Mouse (Mus musculus) neural tube, embryonic 10.5 days (tissue): ENCODE measurements around the gene Cd3g.

ENCODE experiments used
- DNase-seq: peaks from one replicate; pipeline ENCODE4 v3.0.0-alpha.2; 2017; ENCODE audit warnings: low spot score; ENCODE audit errors: extremely low spot score

Gene Cd3g

DNA sequence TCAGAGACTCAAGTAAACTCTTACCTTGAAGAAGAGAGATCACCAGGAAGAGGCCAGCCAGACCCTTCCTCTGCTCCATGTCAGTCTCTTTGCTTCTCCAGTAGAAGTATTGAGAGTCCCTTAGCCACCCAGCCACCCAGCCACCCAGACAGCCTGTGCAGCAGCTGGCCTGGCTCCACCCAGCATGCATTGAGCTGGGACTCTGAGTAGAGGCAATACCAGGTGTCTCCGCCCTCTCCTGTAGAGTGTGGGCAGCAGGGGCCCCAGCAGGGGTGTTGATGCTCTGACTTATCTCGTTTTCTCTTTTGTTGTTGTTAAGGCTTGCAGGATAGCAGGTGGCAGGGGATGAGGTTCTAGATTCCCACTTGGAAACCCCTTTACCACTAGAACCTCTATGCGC lies at the start of gene Cd3g:
Gene Cd3g, minus strand, starts transcription at position 190 of the 400 bp plus-strand sequence.
- no peak for DNase-seq

DNA sequence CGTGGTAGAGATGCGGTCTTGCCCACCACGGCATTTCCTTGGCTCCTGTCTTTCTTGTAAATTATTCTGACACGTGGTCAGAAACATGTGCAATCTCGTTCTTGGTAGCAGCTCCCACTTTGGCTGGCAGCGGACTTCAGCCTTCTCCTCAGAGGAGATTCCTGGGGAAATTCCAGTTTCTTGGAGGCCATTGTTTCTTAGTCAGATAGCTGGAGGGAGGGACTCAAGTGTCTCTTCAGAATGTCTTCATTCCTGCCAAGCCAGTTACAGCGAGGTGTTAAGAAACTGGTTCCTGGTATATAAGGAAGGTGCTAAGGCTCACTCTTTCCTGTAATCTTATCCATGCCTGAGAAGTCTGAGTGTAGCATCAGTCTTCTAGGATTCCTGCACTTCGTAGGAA lies 47.1 kb upstream of the Cd3g start:
- DNase-seq: no peak

DNA sequence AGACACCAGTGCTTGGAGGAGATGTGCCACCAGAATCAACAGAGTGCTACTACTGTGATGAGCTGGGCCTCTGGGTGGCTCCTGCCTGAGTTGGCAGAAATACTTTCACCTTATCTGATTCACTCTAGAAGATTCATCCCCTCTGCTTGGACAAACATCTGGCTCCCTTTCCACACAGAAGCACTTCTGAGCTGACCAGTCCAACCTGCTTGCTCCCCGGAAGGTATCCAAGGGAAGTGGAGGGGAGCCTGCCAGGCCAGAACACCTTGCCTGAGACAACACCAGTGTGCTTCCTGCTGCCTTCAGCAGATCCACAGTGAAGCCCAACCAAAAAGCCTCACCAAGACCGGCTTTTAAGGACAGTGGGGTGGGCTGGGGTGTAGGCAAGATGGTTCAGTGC lies 44.0 kb upstream of the Cd3g start:
- no peak for DNase-seq

DNA sequence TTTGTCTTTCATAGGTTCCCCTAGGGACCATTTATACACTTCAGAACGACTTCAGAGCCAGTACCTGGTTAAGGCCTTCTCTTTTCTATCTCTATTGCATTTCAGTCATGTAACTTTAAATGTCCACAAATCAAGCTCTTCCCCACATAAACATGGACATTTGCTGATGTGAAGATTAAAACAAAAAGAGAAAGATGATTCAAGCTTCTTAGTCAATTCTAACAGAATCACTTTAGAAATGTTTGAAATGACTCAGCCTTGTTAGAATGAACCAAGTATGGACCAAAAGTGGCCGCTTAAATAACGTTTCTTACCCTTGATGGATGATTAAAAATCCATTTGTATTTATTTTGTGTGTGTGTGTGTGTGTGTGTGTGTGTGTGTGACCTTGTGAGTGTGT lies 43.4 kb upstream of the Cd3g start:
- no peak for DNase-seq

DNA sequence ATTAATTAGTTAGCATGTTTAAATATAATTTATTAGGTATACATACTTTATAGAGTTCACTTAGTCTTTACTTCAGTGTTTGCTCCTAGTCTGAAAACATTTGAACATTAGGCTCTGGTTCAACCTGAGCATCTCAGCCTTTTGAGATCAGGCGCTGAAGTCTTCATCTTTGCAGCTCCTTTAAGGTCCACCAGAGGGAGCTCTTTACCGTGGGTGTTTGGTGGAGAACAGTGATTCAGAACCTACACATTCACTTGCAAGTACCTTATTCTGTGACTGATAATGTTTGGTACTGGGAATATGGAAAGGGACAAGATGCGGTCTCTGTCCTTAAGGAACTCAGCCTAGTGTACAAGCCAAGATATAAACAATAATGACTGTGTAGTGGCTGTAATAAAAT lies 42.6 kb upstream of the Cd3g start:
- DNase-seq: peak; percentile 57

DNA sequence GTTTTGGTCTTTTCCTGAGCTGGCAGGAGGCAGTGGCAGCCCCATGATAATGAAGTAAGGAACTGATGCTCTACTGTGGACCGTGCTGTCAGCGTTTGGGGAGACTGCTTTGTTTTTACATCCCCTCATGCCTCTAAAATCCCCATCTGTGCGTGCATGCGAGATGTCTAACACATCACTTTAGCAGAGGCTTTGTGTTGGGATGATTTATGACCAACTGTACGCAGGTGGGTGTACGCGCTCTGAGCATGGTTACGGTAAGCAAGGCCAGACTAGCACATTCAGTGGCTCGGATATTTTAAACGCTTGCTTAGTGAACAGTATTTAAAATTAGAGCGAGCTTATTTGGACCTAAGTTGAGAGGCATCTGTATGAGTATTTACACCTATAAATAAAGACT lies 37.8 kb upstream of the Cd3g start:
- DNase-seq: no peak

DNA sequence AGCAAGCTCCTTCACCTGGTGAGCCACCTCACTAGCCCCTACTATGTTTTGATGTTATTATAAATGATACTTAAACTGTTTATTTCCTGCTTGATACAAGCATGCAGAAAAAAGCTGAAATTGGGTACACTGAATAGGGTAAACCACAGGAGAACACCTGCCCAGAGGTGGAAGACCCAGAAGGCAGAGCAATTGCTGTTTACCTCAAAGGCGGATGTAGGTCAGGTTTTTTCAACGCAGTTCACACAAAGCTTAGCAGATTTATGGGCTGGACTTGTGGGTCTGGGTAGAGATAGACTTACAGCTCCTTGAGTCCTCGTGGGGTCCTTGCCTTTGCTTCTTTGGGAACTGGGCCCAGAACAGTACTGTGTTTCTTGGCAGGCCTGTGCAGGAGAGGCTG lies 35.6 kb upstream of the Cd3g start:
- no peak for DNase-seq

DNA sequence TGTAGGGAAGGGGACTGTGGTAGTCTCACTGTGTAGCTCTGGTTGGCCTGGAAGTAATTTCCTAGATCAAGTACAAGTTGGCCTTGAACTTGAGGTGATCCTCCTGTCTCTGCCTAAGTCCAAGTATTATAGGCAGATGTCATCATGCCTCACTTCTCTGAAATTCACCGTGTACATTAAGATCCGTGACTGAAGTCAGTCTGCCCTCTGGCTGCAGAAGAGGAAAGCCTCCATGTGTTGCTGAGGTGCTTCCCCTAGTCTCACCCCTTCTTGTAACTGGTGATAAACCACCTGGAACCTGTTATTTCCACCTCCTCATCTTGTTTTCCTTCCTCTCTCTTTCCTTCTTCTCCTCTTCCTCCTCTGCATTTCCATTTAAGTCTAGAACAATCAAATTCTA lies 34.6 kb upstream of the Cd3g start:
- DNase-seq: no peak

DNA sequence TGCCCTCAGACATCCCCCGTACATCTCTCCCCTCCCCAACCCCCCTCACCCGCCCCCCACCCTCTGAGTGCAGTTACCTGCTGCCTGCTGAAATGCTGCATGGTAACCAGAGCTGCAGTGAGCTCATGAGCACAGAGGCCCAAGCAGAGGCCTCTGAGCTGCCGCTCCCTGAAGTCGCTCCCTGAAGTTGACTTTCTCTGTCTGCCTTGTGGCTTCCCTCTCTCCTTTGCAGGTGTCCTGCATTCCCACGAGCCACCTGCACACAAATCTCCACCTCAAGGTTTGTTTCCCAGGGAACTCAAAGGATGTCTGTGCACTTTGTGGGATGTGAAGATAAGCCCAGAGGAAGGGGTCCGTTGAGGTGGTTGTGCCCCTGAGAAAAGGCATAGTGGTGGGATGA lies 31.1 kb upstream of the Cd3g start:
- no peak for DNase-seq

DNA sequence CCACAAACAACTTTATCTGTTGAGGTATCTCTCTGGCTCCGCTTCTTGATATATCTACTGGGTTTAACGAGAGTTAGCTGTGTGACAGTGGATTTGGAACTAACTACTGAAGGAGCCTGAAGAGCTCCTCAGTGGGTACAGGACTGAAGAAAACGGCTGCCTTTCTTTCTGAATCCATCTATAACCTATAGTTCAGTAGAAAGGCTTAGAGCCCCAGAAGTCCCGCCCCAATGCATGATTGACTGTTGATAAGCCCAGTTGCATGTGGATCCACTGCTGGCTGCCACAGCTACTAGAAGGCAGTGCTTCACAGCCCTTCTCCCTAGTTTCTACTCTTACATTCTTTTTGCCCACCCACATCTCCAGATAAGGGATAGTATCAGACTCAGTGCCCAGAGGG lies 30.2 kb upstream of the Cd3g start:
- DNase-seq: no peak

DNA sequence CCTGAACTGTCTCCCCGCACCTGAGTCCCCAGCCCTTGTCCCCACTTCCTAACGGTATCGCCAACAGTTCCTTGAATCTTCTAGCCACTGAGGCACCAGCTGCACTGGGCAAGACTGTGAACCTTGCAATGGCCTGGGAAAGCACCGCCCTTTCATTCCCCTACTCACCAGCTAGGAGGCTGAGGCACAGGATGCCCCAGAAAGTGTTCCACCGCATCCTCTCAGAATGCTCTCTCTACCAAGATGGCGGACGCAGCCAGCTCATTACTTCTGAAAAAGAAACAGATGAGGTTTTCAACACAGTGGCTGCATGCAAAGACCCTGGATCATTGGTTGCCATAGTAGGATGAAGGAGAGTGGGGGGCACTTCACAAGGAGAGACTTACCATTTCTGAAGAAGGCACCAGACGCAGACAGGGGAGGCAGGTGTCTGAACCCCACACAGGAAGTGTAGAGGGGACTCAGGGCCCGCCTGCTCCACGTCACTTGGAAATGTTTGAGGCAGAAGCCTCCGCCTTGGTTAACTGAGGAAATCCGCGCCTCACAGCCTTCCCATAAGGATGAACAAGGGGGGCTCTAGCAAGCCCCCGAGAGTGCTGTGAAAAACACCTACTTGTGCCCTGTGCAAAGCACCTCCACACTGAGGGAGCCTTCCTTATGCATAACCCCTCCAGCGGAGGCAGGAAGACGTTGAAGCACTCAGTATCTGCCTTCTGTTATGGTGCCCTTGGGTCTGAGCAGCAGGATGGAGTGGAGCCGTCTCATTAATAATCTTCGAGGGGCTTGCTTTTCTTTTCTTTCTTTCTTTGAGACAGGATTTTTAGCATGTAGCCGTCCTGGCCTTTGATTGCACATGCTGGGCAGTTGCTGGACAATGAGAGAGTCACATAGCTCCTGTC lies 29.2 kb upstream of the Cd3g start, which contains the start of gene Cd3e:
Gene Cd3e, minus strand, starts transcription at position 448 of the 899 bp plus-strand sequence.
- no peak for DNase-seq

DNA sequence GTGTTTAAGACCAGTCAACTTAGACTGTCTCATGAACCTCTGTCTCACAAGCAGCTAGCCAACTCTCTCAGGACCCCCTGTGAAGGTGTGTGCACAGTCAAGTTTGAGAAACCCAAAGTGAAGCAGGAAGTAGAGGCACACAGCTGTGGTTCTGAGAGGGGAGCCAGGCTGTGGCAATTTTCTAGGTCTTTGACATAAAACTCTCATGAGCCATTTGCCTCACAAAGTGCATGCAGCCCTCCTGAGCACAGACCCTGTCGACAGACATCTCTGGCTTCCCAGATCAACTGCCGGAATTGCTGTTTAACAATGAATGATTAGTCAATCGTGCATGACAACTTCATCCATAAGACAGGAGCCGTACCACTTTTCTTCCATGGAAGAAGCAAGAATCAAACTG lies 28.1 kb upstream of the Cd3g start:
- no peak for DNase-seq

DNA sequence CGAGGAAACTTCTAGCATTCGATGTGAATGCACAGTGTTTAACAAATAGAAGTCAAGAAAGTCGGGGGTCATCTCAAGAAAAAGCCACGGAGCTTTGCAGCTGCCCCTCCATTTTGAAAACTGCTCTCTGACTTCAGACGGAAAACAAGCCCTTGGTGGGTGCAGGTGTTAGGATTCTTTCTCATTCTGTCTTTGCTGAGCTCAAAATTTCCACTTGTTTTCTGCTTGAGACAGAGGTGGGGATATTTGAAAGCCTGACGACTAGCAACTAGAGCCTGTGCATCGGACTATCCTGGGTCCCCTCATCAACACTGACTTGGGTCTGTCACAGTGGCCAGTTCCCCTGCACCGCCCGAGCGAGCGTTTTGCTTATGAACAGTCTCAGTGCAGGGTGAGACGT lies 27.2 kb upstream of the Cd3g start:
- no peak for DNase-seq

DNA sequence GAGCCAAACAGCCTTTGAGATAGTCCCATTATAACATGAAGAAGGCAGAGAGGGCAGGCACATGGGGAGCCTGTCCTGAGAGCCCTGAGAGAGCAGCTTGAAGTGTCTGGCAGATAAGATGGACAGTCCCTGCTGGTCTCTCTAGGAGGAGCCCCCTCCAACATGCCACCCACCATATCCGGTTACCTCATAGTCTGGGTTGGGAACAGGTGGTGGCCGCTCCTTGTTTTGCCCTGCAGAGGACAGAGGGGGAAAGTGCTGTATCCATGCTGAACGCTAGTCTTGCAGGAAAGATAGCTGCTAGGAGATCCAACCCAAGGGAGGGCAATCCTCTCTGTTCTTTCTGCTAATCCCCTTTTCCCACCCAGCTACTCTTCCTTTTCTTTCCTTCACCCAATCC lies 20.0 kb upstream of the Cd3g start:
- no peak for DNase-seq

DNA sequence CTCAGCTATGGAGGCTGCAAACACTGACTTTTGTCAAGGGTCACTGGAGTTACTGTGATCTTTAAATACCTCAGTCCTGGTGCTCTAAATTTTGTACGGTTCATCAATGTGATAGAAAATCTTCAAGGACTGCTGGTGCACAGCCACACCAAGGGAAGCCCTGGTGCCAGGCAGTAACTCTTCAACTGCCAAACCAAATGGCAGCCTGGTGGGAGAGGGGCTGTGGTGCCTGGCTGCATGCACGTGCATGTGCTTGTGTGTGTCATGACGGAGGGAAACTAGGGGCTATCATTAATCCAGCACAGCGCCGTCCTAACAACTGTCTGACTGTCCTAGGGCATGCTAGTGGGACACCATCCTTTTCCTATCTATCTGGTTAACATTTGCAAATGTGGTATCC lies 19.5 kb upstream of the Cd3g start:
- no peak for DNase-seq

DNA sequence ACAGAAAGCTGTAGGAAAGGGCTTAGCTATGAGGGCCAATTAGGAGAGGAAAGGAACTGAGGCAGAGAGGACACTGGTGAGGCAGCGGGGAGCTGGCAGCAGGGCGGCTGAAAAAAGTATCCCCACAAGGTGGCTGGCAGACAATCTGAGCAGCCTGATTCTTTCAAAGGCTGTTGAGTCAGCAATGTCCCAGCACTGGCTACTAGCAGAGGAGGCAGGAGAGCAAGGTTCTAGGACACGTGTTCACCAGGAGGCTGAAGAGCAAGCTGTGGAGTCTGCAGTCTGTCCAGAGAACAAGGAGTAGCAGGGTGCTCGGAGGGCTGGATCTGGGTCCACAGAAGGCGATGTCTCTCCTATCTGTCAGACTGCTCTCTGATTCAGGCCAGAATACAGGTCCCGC lies 18.9 kb upstream of the Cd3g start:
- DNase-seq: no peak

DNA sequence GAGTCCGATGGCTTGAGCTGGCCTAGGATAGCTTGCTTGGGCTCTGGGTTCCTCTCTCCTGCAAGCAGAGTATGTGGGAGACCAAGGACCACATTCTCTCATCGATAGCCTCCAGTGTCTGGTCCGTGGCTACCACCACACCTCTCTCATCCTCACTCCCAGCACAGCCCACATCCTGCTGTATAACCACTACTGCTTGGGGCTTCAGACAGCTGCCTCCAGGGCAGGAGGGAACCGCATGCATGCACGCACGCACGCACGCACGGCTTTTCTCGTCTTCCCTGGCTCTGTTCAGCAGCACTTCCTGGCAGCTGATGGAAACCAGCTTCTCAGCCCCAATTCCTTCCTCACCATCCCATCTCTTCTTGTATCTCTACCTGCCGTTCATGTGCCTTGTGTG lies 17.9 kb upstream of the Cd3g start:
- no peak for DNase-seq

DNA sequence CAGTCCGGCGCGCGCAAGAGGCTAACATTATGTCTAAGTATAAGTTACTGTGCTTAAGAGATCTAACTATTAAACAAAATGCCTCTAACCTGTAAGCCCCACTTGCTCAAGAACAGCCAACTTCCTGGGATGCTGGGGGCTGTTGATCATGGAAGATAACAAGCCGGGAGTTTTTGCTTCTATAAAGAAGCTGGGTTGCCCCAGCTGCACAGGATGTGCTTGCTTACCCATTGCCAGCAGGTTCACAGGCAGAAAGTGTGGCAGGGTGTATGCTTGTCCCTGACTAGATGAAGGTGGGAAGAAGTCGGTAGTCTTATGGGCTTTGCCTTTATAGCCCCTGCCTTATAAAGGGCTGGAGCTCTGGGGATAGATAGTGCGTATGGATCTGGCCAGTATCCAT lies 16.4 kb upstream of the Cd3g start:
- no peak for DNase-seq

DNA sequence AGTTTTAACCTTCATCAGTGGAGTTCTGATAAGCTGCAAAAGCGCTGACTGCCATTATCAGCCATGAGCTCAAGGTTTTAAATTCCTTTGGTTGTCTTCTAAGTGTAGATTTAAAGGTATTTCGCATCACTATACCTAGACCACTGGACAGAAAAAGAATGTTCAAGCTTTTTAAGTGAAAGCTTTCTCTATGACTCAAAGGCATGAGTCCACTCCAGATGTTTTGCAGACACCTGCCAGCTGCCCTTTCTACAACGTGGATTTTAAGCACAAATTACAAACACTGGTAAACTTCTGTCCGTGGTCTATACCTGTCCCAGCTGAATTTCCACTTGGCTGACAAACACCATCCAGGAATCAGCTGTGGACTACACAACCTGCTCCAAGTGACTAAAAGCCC lies 14.7 kb upstream of the Cd3g start:
- DNase-seq: no peak

DNA sequence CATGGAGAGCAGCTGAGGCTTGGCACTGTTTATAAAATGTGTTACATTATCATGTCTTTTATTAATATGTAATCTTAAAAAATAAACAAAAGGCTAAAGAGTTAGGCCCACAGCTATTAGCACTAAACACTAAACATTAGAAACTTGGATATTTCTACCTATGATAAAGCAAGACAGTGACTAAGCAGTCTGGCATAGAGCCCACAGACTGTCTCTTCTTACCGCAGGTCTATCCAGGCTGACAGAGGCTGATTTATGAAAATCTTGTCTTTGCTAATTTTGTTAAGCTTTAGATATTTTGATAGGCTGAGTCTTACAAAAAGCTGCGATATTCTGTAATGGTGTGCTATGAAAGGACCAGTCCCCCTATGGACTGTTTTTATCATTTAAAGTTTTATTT lies 13.0 kb upstream of the Cd3g start:
- no peak for DNase-seq

DNA sequence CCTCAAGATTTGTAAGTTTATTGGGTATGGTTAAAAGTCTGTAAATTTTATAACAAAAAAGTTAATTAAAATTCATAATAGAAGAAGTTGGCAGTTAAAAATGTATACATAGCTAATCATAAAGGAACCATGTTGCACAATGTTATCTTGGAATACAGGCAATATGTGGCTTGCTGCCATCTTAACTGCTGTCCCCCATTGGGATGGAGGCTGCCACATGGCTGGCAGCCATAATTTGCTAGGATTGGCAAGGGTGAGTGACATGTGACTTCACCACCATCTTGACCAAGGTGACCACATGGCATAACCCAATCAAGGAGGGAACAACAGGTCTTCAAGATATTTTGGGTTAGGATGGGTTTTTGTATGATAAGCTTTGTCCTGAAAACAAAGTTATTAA lies 12.0 kb upstream of the Cd3g start:
- DNase-seq: no peak

DNA sequence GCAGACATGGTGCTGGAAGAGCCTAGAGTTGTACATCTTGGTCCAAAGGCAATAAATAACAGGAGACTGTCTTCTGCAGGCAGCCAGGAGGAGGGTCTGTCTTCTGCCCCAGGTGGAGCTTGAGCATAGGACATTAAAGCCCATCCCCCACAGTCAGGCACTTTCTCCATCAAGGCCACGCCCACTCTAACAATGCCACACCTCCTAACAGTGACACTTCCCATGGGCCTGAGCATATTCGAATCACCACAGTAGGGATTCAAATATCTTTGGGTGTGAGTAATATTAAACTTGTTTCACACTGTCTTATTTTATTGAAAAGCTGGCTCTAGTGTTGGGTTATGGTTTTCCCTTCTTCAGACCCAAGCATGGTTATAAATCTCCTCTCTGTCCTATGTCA lies 11.6 kb upstream of the Cd3g start:
- no peak for DNase-seq

DNA sequence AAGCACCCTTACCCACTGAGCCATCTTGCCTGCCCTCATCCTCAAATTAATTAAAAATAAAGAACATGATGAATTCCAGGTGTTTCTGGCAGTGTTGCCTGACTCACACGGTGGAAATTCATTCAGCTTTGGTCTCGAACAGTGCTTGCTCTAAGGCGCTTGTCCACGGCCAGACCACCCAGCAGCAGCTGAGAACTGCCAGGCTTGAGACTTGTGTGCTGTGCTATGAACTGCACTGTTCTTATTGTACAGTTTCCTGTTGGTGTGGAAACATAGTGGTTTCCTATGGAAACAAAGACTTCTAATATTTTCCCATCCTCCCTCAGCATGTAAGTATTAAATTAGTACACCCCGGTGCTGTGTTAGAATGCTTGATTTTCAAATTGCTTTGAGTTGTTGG lies 6.7 kb upstream of the Cd3g start:
- no peak for DNase-seq
